Mouse (Mus musculus) 3134 (cell line): ENCODE measurements at regions not wholly inside any gene's neighbourhood (a gene's known extent, or its start where the extent isn't known, plus 50 kb on each side); places are given as distances from the start of the nearest gene placed in this dataset.

ENCODE experiments used
- DNase-seq: peaks from one replicate; pipeline ENCODE4 v3.0.0-alpha.2; 2011; ENCODE audit warnings: low spot score; ENCODE audit not compliant: insufficient read length; ENCODE audit errors: extremely low read depth

DNA sequence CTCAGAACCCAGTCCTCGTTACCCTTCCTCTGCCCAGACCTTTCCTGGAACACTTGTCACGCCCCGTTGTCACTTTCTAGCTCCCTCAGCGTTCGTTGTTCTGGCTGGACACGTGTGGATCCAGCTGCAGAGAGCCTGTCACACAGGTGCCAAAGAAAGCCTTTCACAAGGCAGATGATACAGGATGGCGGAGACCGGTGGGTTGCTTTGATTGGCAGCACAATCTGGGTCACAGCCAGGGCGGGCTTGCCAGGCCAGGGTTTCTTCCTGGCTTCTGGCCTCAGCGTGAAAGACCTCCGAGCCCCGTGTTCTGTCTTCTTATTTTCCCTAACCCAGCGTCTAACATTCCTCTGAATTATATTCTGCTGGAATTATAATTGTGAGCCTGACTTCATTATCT lies 94.7 kb upstream of the Tmem189 start:
- no peak for DNase-seq

DNA sequence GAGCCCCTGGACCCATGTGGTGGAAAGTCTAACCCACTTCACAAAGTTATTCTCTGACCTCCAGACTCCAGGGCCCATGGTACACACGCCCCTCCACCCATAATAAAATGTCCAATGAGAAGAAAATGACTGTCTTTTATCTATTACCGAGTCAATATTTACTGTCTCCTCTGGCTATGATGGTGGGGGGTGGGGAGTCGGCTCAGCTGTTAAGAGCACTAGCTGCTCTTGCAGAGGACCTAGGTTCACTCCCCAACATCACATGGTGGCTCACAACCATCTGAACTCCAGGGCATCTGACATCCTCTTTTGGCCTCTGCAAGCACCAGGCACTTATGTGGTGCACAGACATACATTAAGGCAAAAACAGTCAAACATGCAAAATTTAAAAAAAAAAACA lies 93.8 kb upstream of the Tmem189 start:
- DNase-seq: no peak

DNA sequence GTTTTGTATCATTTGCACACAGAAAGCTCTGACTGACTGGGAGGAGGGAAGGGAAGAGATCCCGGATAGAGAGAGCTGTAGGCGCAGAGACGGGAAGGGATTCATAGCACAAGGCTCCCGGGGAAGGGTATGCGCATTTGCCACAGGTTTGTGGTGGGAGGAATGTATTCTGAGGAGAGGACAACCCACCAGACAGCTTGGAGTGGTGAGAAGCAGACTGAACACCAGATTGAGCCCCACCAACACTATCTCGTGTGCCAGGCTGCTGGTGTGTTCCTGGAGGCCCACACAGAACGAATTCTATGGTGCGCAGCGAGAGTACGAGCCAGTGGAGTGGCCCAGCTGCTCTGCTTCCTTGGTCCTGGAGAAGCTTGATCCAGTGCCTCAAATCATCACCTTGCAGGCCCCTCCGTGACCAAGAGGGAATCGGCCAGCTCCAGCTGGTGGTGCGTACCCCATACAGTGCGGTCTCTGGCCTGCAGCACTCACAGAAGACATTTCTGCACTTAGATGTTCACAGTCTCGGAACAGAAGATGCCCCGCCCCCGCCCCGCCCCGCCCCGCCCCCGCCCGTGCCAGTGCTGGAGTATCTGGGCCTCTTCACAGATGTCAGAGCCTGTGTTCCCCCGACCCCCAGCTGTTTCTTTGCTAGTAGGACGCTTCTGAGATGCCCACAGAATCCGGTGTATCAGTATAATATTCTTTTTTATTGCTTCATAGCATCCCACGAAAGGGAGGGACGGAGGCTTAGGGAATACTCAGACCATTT lies 92.8 kb upstream of the Tmem189 start:
- DNase-seq: no peak

DNA sequence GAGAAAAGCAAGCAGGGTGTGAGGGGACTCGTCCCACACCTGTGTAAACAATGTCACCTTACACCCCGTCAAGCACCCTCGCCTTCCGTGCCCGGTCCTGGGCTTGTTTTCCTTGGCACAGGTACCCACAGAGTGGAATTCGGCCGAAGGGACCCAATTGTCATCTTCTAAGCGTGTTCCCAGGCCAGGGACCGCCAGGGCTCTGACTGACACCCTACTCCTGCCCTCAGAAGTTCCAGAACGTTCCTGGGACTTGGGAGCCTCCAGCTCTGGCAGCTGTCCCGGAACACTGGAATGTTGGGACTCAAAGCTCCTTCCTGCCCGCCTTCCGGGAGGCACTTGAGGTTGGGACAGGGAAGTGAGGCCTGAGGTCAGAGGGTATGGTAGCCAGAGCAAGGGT lies 91.9 kb upstream of the Tmem189 start:
- peak; percentile 83 for DNase-seq

DNA sequence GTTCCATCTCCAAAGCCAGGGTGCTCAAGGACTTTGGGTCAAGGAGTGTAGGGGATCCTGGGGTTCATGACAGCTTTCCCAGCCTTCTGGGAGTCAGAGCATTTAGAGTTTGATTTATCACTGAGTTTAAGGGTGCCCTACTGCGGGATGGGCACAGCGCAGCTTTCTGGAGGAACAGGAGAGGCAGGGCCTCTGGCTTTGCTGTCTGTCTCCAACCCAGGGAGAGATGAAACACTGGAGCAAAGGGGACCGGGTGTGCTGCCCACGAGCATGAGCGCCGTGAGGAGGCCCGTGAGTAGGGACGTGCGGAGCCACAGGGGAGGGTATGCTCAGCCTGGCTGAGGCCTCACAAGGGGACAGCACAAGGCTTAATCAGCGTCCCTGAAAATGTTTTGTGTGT lies 89.1 kb upstream of the Tmem189 start:
- DNase-seq: peak; percentile 42

DNA sequence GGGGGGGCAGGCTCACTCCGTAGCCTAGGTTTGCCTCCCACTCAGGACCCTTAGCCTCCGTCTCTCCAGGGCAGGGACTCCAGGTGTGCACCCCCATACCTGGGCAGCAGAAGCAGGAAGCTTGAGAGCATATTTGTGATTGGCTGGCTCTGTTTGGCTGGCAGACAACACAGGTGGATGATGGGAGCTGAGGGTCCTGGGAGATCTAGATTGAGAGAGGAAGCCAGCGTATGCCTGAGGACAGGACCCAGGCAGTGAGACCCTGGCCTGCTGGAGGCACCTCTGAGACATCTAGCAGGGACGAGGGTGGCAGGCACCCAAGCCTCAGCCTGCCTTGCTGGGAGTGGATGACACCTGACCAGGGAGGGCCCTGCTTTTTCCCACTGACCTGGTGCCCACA lies 88.6 kb upstream of the Tmem189 start:
- peak; percentile 46 for DNase-seq

DNA sequence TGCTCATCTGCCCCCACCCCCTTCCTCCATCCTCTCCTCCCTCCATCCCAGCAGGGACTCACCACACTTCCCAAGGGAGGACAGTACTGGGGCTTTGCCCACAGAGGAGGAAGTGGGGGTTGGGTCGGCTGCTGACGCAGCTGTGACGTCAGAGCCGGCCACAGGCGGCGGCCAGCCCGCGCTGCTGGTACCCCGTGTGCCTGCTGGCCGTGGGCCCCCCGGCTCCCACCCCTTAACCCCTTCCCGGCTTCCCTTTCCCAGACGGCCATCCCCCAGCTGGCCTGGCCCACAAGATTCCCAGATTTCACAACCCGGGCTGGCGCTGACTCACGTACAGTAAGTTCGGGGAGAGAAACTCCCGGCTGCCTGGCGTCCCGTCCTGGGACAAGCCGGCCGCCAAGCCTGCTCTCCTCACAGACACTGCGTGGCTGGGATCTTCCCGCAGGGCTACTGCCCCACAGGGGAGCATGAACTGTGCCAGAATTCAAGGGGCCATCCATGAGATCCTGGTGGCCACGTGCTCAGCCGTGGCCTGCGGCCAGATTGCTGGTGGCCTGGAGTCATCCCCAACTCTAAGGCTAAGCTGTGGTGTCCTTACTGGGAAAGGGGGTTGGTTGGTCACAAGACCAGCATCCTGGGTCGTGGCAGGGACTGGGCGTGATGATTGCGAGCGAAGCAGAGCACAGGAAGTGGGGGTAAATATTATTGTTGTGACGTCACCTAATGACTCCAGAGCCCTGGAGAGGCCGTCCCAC lies 87.9 kb upstream of the Tmem189 start:
- DNase-seq: peak; percentile 99

DNA sequence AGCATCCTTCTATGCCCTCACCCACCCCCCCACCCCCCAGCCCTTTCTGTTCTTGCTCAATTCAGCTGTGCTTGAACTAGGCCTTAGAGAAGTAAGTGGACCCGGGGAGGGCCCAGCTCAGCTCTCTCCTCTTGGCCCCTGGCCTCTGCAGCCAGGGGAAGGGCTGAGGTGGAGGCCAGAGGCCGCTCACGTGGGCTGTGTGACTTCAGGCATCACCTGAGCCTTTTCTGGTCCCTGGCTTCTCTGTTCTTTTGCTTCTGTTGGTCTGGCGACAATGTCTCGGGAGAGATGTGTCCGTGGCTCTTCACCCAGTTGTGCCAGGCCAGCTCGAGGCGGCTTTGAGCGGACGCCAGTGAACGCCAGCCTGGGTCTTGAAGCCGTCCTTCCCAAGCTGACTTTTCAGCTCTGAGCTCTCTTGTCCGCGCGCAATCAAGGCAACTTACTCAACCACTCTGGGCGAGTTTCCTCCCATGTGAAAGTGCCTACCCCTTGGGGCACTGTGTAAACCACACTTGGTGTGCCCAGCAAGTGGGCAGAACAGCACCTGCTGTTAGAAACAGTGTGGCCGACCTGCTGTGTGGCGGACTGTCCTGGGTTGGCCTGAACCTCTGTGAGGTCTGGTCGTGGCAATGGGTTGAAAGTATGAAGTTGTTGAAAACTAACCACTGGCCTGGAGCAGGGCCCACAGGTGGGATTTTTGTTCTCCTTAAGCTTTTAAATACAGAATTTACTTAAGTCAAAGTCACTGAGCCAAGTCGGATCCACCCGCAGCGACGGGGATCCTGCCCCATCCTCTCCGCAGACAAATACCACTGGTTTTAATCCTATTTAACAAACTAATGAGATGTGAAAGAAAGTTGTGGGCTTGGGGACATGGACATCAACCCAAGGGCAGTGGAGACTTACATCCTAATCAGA lies 86.9 kb upstream of the Tmem189 start:
- DNase-seq: peak; percentile 76

DNA sequence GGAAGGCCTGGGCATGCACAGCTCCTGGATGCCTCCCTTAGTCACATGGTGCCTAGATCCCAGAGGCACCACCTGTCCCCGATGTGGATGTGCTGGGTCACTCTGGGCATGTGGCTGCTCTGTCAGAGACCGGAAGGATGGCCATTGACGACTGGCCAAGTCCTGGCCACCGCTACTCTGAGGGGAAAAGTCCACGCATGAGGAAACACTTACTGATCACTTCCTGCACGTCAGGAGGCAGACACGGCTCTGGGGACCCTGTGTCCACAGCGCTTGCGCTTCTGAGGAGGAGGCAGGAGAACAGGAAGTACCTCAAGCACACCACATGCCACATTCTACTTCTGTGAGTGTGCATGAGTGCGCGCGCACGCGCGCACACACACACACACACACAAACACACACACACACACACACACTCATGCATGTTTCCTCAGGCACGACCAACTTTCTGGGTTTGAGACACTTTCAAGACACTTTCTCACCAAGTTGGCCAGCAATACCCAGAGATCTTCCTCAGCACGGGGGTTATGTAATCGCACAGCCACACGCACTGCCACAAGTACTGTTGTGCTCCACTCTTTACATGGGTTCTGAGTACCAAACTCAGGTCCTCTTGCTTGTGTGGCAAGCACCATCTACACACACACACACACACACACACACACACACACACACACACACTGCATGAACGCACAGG lies 85.7 kb upstream of the Tmem189 start:
- no peak for DNase-seq

DNA sequence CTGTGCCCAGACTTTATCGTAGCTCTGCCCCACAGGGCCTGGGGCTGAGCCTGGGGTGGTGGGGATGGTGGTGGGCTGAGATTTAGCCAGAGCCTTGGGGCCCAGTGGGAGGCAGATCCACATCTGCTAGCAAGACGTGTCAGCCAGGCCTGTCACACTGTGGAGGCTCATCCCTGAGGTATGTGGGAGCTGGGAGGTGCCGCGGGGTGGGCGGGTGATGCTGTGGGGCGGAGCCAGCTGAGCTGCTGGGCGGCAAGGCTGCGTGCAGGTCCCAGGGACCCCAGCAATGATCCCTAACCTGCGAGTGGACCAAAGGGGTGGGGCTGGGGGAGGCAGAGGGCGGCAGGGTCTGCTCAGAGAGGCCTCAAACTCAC lies 85.2 kb upstream of the Tmem189 start:
- DNase-seq: peak; percentile 96

DNA sequence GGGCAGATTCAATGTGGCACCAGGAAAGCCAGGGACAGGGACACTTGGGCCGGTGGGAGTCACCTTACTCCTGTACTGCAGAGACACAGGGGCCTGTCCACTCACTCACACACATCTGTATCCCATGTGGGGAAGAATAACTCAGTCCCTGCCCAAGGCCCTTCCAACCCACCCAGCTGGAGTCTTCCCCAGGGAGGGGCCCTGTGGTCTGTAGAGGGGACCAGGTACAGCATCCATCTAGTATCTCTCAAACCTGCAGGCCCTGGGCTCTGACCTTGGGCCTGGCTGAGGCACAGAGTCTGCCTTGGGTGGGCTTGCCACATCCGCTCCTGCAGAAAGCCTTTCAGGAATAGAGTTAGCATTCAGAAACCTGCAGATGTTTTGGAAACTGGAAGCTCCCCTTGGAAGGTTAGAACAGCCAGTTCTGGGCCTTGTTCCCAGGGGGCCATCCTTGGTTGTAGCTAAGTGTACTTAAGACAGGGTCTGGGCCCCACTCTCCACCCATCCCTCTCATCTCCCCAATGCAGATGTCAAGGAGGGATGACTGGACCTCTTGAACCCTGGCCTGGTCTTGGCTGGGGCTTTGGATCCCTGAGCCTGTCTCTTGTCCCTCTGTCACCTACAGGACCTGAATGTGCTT lies 84.7 kb upstream of the Tmem189 start:
- no peak for DNase-seq

DNA sequence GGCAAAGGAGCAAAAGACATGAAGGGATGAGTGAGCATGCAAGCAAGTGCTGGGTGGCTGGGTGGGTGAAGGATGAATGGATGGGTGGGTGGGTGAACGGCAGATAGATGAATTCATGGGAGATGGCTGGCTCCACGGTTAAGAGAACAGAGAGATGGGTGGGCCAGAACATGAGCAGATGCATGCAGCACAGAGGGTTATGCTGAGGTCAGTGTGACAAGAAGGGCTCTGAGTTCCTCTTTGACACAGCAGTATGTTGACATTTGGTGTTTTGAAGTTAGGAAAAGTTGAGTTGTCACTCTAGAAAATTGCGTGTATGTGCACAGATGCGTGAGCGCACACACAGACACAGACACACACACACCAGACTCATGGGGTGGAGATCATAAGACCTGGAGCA lies 83.2 kb upstream of the Tmem189 start:
- no peak for DNase-seq

DNA sequence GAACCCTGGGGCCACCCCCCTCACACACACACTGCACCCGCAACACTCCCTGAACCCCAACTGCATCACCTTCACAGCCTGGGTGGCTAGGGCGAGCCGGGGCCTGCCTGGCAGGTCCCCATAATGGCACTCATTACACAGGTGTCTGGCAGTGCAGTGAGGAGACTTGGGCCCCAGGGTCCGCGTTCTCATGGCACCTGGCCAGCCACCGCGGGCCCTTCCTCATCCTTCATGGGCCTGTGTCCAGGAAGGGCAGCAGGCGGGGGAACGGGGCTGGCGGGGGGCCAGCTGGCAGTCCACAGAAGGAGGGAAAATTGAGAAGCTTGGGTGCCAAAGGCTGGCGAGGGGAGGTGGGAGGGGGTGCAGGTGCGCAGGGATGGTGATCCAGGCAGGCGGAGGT lies 78.3 kb upstream of the Tmem189 start:
- peak; percentile 66 for DNase-seq

DNA sequence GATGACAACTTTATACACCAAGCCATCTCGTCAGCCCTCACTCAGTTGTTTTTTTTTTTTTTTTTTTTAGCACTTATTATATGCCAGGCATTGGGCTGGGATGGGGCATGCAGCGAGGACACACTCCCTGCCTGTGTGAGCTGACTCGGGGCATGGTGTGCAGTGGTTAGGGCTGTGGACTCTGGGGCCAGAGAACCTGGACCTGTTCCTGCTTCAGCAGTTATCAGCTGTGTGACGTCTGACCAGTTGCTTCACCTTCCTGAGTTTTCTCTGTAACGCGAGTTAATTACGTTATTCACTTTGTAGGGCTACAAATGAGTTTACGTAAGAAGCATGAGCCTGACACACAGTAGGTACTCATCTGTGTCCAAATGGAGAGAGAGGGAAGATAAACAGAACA lies 77.7 kb upstream of the Tmem189 start:
- no peak for DNase-seq

DNA sequence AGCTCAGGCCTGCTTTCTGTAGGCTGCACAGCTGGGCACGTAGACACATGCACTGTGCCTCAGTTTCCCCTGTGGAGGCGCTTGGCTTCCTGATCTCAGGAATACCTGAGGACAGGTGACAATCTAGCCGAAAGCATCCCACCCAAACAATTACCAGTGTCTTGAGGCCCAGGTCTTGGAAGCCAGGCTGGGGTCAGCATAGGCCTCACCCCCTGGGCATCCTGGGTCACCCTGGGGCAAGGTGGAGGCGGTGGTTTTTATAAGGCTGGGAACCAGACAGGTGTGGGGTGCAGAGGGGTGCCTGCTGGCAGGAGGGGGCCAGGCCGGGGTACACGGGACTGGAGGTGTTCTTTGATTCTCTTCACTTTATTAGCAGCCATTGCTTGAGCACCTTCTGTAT lies 76.2 kb upstream of the Tmem189 start:
- DNase-seq: no peak

DNA sequence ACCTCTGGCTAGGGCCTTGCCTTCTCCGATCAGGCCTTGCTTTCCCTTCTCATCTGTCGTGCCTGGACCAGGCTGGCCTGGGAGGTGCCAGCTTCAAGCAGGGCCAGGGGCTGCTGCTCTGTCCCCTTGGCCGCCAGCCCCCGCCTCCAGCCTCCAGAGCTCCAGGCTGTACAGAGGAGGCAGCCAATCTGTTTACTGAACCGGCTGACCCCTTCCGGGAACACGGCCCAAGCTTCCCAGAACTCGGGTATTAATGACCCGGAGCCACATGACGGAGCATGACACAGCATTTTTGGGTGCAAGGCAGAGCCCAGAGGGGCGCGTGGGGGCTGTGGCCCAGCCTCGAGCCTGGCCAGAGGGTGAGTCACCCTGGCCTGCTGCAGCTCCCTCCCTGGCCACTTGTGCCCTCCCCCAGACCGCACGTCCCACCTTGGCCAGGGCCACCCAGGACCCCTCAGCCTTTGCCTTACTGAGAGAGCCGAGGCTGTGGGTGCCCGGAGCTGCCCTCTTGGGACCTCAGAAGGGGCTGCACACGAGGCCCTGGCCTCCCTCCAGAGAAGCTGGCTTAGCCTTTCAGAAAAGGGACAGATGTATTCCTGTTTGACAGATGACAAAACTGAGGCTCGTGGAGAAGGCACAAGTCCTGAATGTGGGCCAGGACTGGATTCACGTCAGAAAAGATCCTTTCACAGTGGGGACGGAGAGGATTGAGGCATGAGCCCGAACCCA lies 75.6 kb upstream of the Tmem189 start:
- DNase-seq: peak; percentile 98

DNA sequence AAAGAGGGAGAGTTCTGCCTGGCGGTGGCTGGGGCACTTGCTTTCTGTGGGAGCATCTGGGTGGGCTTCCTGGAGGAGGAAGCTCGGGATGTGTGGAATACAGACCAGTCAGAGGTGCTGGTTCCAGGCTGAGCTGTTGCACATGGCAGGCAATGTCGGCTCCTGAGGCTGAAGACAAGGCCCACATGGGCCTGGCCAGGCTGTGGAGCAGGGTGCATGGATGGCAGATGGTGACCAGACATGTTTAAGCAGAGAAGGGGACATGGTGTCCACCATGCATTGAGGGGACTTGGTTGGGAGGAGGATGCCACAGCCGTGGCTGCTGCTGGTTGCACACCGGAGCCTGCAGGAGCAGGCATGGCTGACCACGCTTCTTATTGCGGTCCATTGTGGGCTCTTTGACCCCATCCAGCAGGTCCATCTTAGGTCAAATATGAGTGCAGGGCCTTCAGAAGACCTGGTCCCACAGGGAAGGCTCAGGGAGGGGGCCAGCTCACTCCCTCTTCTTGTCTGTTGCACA lies 74.3 kb upstream of the Tmem189 start:
- no peak for DNase-seq

DNA sequence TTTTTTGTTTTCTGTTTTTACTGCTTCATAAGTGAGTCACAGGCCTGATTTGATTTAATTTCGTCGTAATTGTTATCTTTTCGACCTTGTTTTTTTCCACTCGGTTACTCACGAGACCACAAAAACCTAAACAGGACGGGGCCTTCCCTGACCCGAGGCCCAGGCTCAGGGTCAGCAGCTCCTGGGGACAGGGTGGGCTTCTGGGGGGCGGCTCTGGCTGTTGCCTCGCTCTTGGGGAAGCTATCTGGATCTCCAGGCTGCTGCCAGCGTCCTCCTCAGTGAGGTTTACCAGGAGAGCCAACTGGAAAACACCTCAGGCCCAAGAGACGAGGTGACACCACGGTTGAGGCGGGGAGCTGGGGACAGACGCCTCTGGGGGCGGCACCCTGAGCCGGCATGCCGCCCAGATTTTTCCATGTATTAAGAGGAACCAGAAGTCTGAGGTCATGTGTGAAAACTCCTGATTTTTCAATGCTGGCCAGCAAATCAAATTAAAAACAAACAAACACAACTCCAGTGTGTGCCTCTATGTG lies 71.8 kb upstream of the Tmem189 start:
- peak; percentile 86 for DNase-seq
